Mouse (Mus musculus) myocyte (in vitro differentiated cells): ENCODE data around the gene Szt2. TPM values are rescaled to one million over a fixed set of nuclear protein-coding genes. Genes with fewer than 3 reads are reported as not detected.

ENCODE experiments used
- H3K27me3 ChIP-seq: one replicate; pipeline ENCODE4 v1.6.1; 2011; ENCODE audit not compliant: control insufficient read depth, insufficient read depth, insufficient read length
- H3K36me3 ChIP-seq: one replicate; pipeline ENCODE4 v1.6.1; 2011; ENCODE audit not compliant: control insufficient read depth, insufficient read depth
- H3K4me2 ChIP-seq: one replicate; pipeline ENCODE4 v1.6.1; 2011; ENCODE audit warnings: low read depth, control low read depth
- H3K4me3 ChIP-seq: one replicate; pipeline ENCODE4 v1.5.1; 2011; ENCODE audit warnings: mild to moderate bottlenecking, control low read depth, moderate library complexity
- H3K79me2 ChIP-seq: one replicate; pipeline ENCODE4 v1.6.1; 2011; ENCODE audit not compliant: control insufficient read depth, insufficient read depth
- H3ac ChIP-seq: one replicate; pipeline ENCODE4 v1.6.1; 2011; ENCODE audit not compliant: control insufficient read depth, insufficient read length
- CEBPB ChIP-seq: IDR thresholded peaks from 2 replicates; pipeline ENCODE4 v1.6.1; 2011; ENCODE audit warnings: mild to moderate bottlenecking, moderate library complexity; ENCODE audit not compliant: poor library complexity, insufficient read depth, severe bottlenecking
- E2F4 ChIP-seq: IDR thresholded peaks from one replicate; pipeline ENCODE4 v1.6.1; 2011; ENCODE audit warnings: mild to moderate bottlenecking, control low read depth, moderate library complexity; ENCODE audit not compliant: insufficient read depth
- MAX ChIP-seq: IDR thresholded peaks from one replicate; pipeline ENCODE4 v1.6.1; 2011; ENCODE audit warnings: low read depth, mild to moderate bottlenecking, control low read depth
- MYOD1 ChIP-seq, 3 experiments: IDR thresholded peaks; one replicate each; pipeline ENCODE4 v1.6.1; 2011; ENCODE audit warnings: control low read depth in 2 of 3, low read depth in 2 of 3, mild to moderate bottlenecking in 2 of 3, moderate library complexity in 1 of 3; ENCODE audit not compliant: insufficient read length in 2 of 3, control insufficient read depth in 1 of 3
- MYOG ChIP-seq, 3 experiments: IDR thresholded peaks; one replicate each; pipeline ENCODE4 v1.6.1; 2011; ENCODE audit warnings: control low read depth in 2 of 3, low read depth in 2 of 3, mild to moderate bottlenecking in 2 of 3; ENCODE audit not compliant: insufficient read length in 2 of 3, control insufficient read depth in 1 of 3, insufficient read depth in 1 of 3
- POLR2A ChIP-seq: IDR thresholded peaks from one replicate; pipeline ENCODE4 v1.6.1; 2011; ENCODE audit warnings: low read depth, mild to moderate bottlenecking, control low read depth, moderate library complexity; ENCODE audit not compliant: insufficient read length
- POLR2AphosphoS2 ChIP-seq: IDR thresholded peaks from one replicate; pipeline ENCODE4 v1.6.1; 2011; ENCODE audit warnings: low read depth, control low read depth; ENCODE audit not compliant: insufficient read length
- REST ChIP-seq: IDR thresholded peaks from one replicate; pipeline ENCODE4 v1.6.1; 2011; ENCODE audit warnings: mild to moderate bottlenecking, control low read depth, moderate library complexity; ENCODE audit not compliant: insufficient read depth, insufficient read length
- SRF ChIP-seq: IDR thresholded peaks from one replicate; pipeline ENCODE4 v1.6.1; 2011; ENCODE audit warnings: low read depth; ENCODE audit not compliant: control insufficient read depth, insufficient read length
- TCF12 ChIP-seq: IDR thresholded peaks from one replicate; pipeline ENCODE4 v1.6.1; 2011; ENCODE audit warnings: mild to moderate bottlenecking, control low read depth; ENCODE audit not compliant: poor library complexity, insufficient read depth, severe bottlenecking
- TCF3 ChIP-seq: IDR thresholded peaks from one replicate; pipeline ENCODE4 v1.6.1; 2011; ENCODE audit warnings: low read depth, control low read depth; ENCODE audit not compliant: insufficient read length
- USF1 ChIP-seq: IDR thresholded peaks from one replicate; pipeline ENCODE4 v1.6.1; 2011; ENCODE audit warnings: low read depth, mild to moderate bottlenecking, control low read depth, moderate library complexity
- polyA plus RNA-seq: library from polyadenylated mRNA; unstranded; fragments of >200 nt; fragmentation: generic; extraction: Trizol; gene quantifications from one replicate; pipeline ENCODE4 v1.2.1, GENCODE M21; 2012; ENCODE audit warnings: missing spikeins

Gene Szt2
- polyA plus RNA-seq, 1 experiment, result 8.1 TPM

DNA sequence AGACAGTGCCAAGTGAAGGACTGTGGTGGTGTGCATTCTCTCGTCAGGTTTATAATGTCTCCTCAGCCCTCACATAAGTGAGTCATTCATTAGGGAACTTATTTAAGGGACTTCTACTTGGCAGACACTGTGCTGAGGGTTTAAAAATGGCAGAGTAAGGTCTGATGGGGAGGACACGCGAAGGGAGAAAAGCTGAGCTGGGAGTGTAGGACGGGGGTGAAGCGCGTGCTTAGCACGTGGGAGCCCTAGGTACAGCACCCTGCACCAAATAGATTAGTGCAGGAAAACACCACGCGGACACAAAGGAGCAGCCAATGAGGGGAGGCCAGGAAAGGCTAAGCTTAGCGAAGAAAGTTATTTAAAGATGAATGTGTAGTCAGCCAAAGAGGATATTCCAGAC is 36.0 kb upstream of the Szt2 start:
- Histone ChIP-seq H3ac (no peak overlapping the region), H3K4me3 (no peak overlapping the region), H3K36me3 (no peaks in the 10 kb centered on the region), H3K4me2 (no peak overlapping the region), H3K79me2 (no peaks in the 10 kb centered on the region), H3K27me3 (peaks cover 20% of the 10 kb centered on the region)
- no peak for TF ChIP-seq SRF
- TF ChIP-seq TCF3, result no peak
- no peak for TF ChIP-seq USF1
- no peak for TF ChIP-seq MAX
- no peak for TF ChIP-seq E2F4
- TF ChIP-seq POLR2AphosphoS2, result no peak
- TF ChIP-seq REST, result no peak
- no peak for TF ChIP-seq POLR2A
- no peak for TF ChIP-seq MYOG (IDR thresholded peaks at IDR 0.05; ENCODE audit: control insufficient read depth in 1 of 3, insufficient read depth in 1 of 3, insufficient read length in 2 of 3, low read depth in 2 of 3)
- no peak for TF ChIP-seq MYOD1 (IDR thresholded peaks at IDR 0.05; ENCODE audit: control insufficient read depth in 1 of 3, insufficient read length in 2 of 3, low read depth in 2 of 3)
- no peak for TF ChIP-seq CEBPB
- TF ChIP-seq TCF12, result no peak

DNA sequence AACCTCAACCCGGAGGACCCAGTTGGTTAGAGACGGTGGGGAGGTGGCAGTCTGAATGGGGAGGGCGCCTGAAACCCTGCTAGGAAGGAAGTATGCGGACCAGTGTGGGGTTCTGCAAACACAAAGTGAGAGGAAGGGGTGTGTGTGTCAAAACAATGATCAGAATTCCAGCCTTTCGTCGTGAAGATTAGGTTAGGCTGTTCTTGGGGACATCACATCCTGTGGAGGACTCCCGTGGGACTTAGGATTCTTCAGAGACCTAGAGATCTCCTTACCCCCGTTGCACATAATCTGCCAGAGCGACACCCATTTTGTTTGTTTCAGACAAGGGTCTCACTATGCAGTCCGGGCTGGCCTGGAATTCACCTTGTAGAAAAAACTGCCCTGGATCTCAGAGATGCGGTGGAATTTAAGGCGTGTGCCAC is 28.8 kb upstream of the Szt2 start:
- Histone ChIP-seq H3K27me3 (no peaks in the 10 kb centered on the region), H3K79me2 (peaks cover 24% of the 10 kb centered on the region), H3K36me3 (peaks cover 13% of the 10 kb centered on the region), H3K4me3 (peak overlapping the region; percentile 42), H3ac (no peak overlapping the region), H3K4me2 (peak overlapping the region; percentile 68)
- no peak for TF ChIP-seq CEBPB

GRCm38 (mm10) chr4:118436820-118437603 is 27.9 kb upstream of the Szt2 start, which contains the start of gene Cdc20:
Gene Cdc20, minus strand, starts transcription at chr4:118437352.
- no peaks in the 10 kb centered on the region for H3K27me3 ChIP-seq

GRCm38 (mm10) chr4:118432332-118432731 is 23.3 kb upstream of the Szt2 start:
- Histone ChIP-seq H3K4me2 (no peak overlapping the region), H3K4me3 (no peak overlapping the region), H3K79me2 (peaks cover 57% of the 10 kb centered on the region), H3ac (no peak overlapping the region), H3K27me3 (no peaks in the 10 kb centered on the region), H3K36me3 (peaks cover 35% of the 10 kb centered on the region)
- TF ChIP-seq POLR2A (no peak), TCF12 (no peak), USF1 (no peak), POLR2AphosphoS2 (no peak), REST (no peak), MAX (no peak), MYOG (IDR thresholded peaks at IDR 0.05; ENCODE audit: control insufficient read depth in 1 of 3, insufficient read depth in 1 of 3, insufficient read length in 2 of 3, low read depth in 2 of 3) (no peak), E2F4 (no peak), SRF (no peak), CEBPB (no peak), MYOD1 (IDR thresholded peaks at IDR 0.05; ENCODE audit: control insufficient read depth in 1 of 3, insufficient read length in 2 of 3, low read depth in 2 of 3) (no peak), TCF3 (no peak)

More at GRCm38 (mm10) chr4:118436820-118437603, 27.9 kb upstream of the Szt2 start, which contains the start of gene Cdc20:
- Histone ChIP-seq H3ac (peak within 1 kb of the TSS; percentile 45), H3K36me3 (peaks cover 20% of the 10 kb centered on the region), H3K4me2 (peak within 1 kb of the TSS; percentile 71), H3K4me3 (peak within 1 kb of the TSS; percentile 42), H3K79me2 (peaks cover 24% of the 10 kb centered on the region)
- TF ChIP-seq REST, result no peak
- TF ChIP-seq SRF, result no peak
- TF ChIP-seq POLR2AphosphoS2, result peak; percentile 70
- peak; percentile 91 for TF ChIP-seq E2F4
- peak; percentile 96 for TF ChIP-seq MAX
- no peak for TF ChIP-seq MYOG (IDR thresholded peaks at IDR 0.05; ENCODE audit: control insufficient read depth in 1 of 3, insufficient read depth in 1 of 3, insufficient read length in 2 of 3, low read depth in 2 of 3)
- no peak for TF ChIP-seq MYOD1 (IDR thresholded peaks at IDR 0.05; ENCODE audit: control insufficient read depth in 1 of 3, insufficient read length in 2 of 3, low read depth in 2 of 3)
- TF ChIP-seq POLR2A, result peak; percentile 84
